In genomic region chr2:91953825-91954224, GRCm38 (mm10) we compare ENCODE assay signal across 9 mouse cellular contexts. TPM values are rescaled to one million over a fixed set of nuclear protein-coding genes. Genes with fewer than 3 reads are reported as not detected.
A peak's percentile ranks its signal among the peaks of the same experiment; 100 is the strongest.
DNase-seq lines count a peak whose midpoint lies in the region; ATAC-seq and TF ChIP-seq lines count a peak whose summit lies in the region.
"Had no signal": no experiment of that assay in that cellular context is flagged by ENCODE, and none has a peak within 500 bp of the region (broad histone marks: within the 10 kb centered on the region; RNA-seq: fewer than 3 reads in every experiment).

No protein-coding gene starts in this region.

- DNase-seq in hindbrain, embryonic 11.5 days (ENCODE audit: low spot score): no peak
- DNase-seq in embryonic facial prominence, embryonic 11.5 days (ENCODE audit: low spot score): peak; percentile 45
- DNase-seq in hindbrain, postnatal 0 days (ENCODE audit: low spot score): no peak
- DNase-seq in frontal cortex, adult 2 months (ENCODE audit: extremely low spot score in 1 of 2, low spot score in 1 of 2): no peak
- DNase-seq in thymus, postnatal 0 days (ENCODE audit: low spot score): no peak

- ATAC-seq in hindbrain, embryonic 13.5 days (ENCODE audit: low FRiP score): no peak
- no peak for ATAC-seq in hindbrain, embryonic 11.5 days (ENCODE audit: low FRiP score)
- no peak for ATAC-seq in embryonic facial prominence, embryonic 11.5 days (replicated peaks; ENCODE audit: insufficient number of reproducible peaks, low FRiP score, low TSS enrichment, low read depth)
- ATAC-seq in hindbrain, postnatal 0 days: peak; percentile 18; the same call in 1 of the 2 replicates
- ATAC-seq in liver, embryonic 16.5 days (ENCODE audit: low read depth): no peak; the same call in 1 of the 2 replicates
- no peak for ATAC-seq in activated CD4-positive, CD25-positive, alpha-beta regulatory T cell, adult 4 months

- no peaks in the 10 kb centered on the region for H3K27me3 ChIP-seq in hindbrain, embryonic 13.5 days
- H3K27me3 ChIP-seq in hindbrain, embryonic 11.5 days (ENCODE audit: control insufficient read depth, insufficient read depth, low read length): no peaks in the 10 kb centered on the region
- no peaks in the 10 kb centered on the region for H3K27me3 ChIP-seq in embryonic facial prominence, embryonic 11.5 days (ENCODE audit: control insufficient read depth, insufficient read depth, low read length)
- no peaks in the 10 kb centered on the region for H3K27me3 ChIP-seq in hindbrain, postnatal 0 days (ENCODE audit: insufficient read depth, low read length)
- H3K27me3 ChIP-seq in liver, embryonic 16.5 days (ENCODE audit: control insufficient read depth, insufficient read depth, low read depth, low read length): no peaks in the 10 kb centered on the region

- no peak for TF ChIP-seq CTCF in hindbrain, postnatal 0 days (IDR thresholded peaks at IDR 0.05; ENCODE audit: low read depth)

- H3K9me3 ChIP-seq in hindbrain, embryonic 13.5 days: no peaks in the 10 kb centered on the region
- no peaks in the 10 kb centered on the region for H3K9me3 ChIP-seq in hindbrain, embryonic 11.5 days (ENCODE audit: control insufficient read depth, low read length)
- H3K9me3 ChIP-seq in embryonic facial prominence, embryonic 11.5 days (replicated peaks; ENCODE audit: control insufficient read depth, low read length): no peaks in the 10 kb centered on the region
- no peaks in the 10 kb centered on the region for H3K9me3 ChIP-seq in hindbrain, postnatal 0 days (ENCODE audit: low read length)
- H3K9me3 ChIP-seq in liver, embryonic 16.5 days (replicated peaks; ENCODE audit: control insufficient read depth, low read length): no peaks in the 10 kb centered on the region

- no peaks in the 10 kb centered on the region for H3K36me3 ChIP-seq in hindbrain, embryonic 13.5 days
- no peaks in the 10 kb centered on the region for H3K36me3 ChIP-seq in hindbrain, embryonic 11.5 days (ENCODE audit: control insufficient read depth, insufficient read depth, low read length)
- H3K36me3 ChIP-seq in embryonic facial prominence, embryonic 11.5 days (replicated peaks; ENCODE audit: control insufficient read depth, insufficient read depth, low read depth, low read length): no peaks in the 10 kb centered on the region
- H3K36me3 ChIP-seq in hindbrain, postnatal 0 days (ENCODE audit: insufficient read depth, low read length): no peaks in the 10 kb centered on the region
- no peaks in the 10 kb centered on the region for H3K36me3 ChIP-seq in liver, embryonic 16.5 days (ENCODE audit: control insufficient read depth, insufficient read depth)

- WGBS in hindbrain, embryonic 13.5 days: 27% methylated on average over 5 of the region's 5 CpGs
- 24% methylated on average over 5 of the region's 5 CpGs for WGBS in hindbrain, embryonic 11.5 days
- 17% methylated on average over 5 of the region's 5 CpGs for WGBS in embryonic facial prominence, embryonic 11.5 days
- 21% methylated on average over 5 of the region's 5 CpGs for WGBS in hindbrain, postnatal 0 days
- 33% methylated on average over 5 of the region's 5 CpGs for WGBS in liver, embryonic 16.5 days (ENCODE audit: insufficient replicate concordance)

- peak overlapping the region; percentile 52 for H3K27ac ChIP-seq in hindbrain, embryonic 13.5 days
- no peak overlapping the region for H3K27ac ChIP-seq in hindbrain, embryonic 11.5 days (ENCODE audit: low read depth, low read length)
- H3K27ac ChIP-seq in embryonic facial prominence, embryonic 11.5 days (replicated peaks; ENCODE audit: low read depth, low read length): peak overlapping the region; percentile 28; the same call in 1 of the 2 replicates
- no peak overlapping the region; the same call in 1 of the 2 replicates for H3K27ac ChIP-seq in hindbrain, postnatal 0 days
- peak overlapping the region; percentile 48; the same call in 1 of the 2 replicates for H3K27ac ChIP-seq in liver, embryonic 16.5 days (ENCODE audit: low read length)

- peaks cover 59% of the 10 kb centered on the region for H3K4me1 ChIP-seq in hindbrain, embryonic 13.5 days (replicated peaks)
- H3K4me1 ChIP-seq in hindbrain, embryonic 11.5 days (replicated peaks; ENCODE audit: control insufficient read depth, insufficient read depth, low read length): peaks cover 8% of the 10 kb centered on the region; the same call in 1 of the 2 replicates
- H3K4me1 ChIP-seq in embryonic facial prominence, embryonic 11.5 days (ENCODE audit: control insufficient read depth, insufficient read depth, low read length): peaks cover 4% of the 10 kb centered on the region; the same call in 1 of the 2 replicates
- H3K4me1 ChIP-seq in hindbrain, postnatal 0 days (ENCODE audit: insufficient read depth, low read length): peaks cover 27% of the 10 kb centered on the region
- H3K4me1 ChIP-seq in liver, embryonic 16.5 days (ENCODE audit: control insufficient read depth, low read depth, low read length): peaks cover 78% of the 10 kb centered on the region

- H3K9ac ChIP-seq in hindbrain, embryonic 13.5 days: no peak overlapping the region
- no peak overlapping the region for H3K9ac ChIP-seq in hindbrain, embryonic 11.5 days (ENCODE audit: low read depth, low read length)
- peak overlapping the region; percentile 13; the same call in 1 of the 2 replicates for H3K9ac ChIP-seq in embryonic facial prominence, embryonic 11.5 days (replicated peaks; ENCODE audit: low read length)
- H3K9ac ChIP-seq in hindbrain, postnatal 0 days (replicated peaks; ENCODE audit: low read length): no peak overlapping the region
- peak overlapping the region; percentile 26; the same call in 1 of the 2 replicates for H3K9ac ChIP-seq in liver, embryonic 16.5 days (ENCODE audit: low read depth, low read length)

- no peak overlapping the region for H3K4me2 ChIP-seq in hindbrain, embryonic 13.5 days
- no peak overlapping the region for H3K4me2 ChIP-seq in hindbrain, embryonic 11.5 days (replicated peaks; ENCODE audit: low read depth, low read length)
- H3K4me2 ChIP-seq in embryonic facial prominence, embryonic 11.5 days (ENCODE audit: low read depth, low read length): no peak overlapping the region
- H3K4me2 ChIP-seq in hindbrain, postnatal 0 days (ENCODE audit: low read depth, low read length): no peak overlapping the region
- no peak overlapping the region for H3K4me2 ChIP-seq in liver, embryonic 16.5 days (ENCODE audit: low read depth, low read length)

- H3K4me3 ChIP-seq in hindbrain, embryonic 13.5 days: no peak overlapping the region
- no peak overlapping the region for H3K4me3 ChIP-seq in hindbrain, embryonic 11.5 days (ENCODE audit: low read depth, low read length)
- H3K4me3 ChIP-seq in embryonic facial prominence, embryonic 11.5 days (ENCODE audit: low read depth, low read length): no peak overlapping the region
- no peak overlapping the region for H3K4me3 ChIP-seq in hindbrain, postnatal 0 days (ENCODE audit: low read length)
- H3K4me3 ChIP-seq in liver, embryonic 16.5 days (ENCODE audit: low read depth, low read length): no peak overlapping the region

RNA-seq across cellular contexts. Expression of gene Gm9821, which starts 8.3 kb away (rescaled TPM):
- polyA plus RNA-seq in hindbrain, embryonic 13.5 days (2015; fragmentation: Nextera tagmentation; extraction: Ambion mirVana): 0.13 and 0.25 TPM in 2 replicates
- polyA plus RNA-seq in hindbrain, embryonic 11.5 days (2014; fragmentation: Nextera tagmentation; extraction: Ambion mirVana): 0.27 and 0.37 TPM in 2 replicates
- 0.28 TPM in 1 of 2 replicates, not detected in the other for polyA plus RNA-seq in embryonic facial prominence, embryonic 11.5 days (2014; fragmentation: Nextera tagmentation; extraction: Ambion mirVana)
- not detected in 2 replicates for total RNA-seq in hindbrain, postnatal 0 days (2014; rRNA removed)
- 0.08 TPM in 1 of 2 replicates, not detected in the other for polyA plus RNA-seq in hindbrain, postnatal 0 days (2015; fragmentation: Nextera tagmentation; extraction: Ambion mirVana)
- 0.68 and 1.0 TPM in 2 replicates for polyA plus RNA-seq in liver, embryonic 16.5 days (2015; fragmentation: Nextera tagmentation; extraction: Ambion mirVana)
- polyA plus RNA-seq in activated CD4-positive, CD25-positive, alpha-beta regulatory T cell, adult 4 months (2017; shearing (Covaris generic)): 1 to 10 TPM; 1.6 to 2.4 TPM
- 0.04 and 0.12 TPM in 2 replicates for polyA plus RNA-seq in frontal cortex, adult 2 months (2012; rRNA removed)
- polyA plus RNA-seq in thymus, postnatal 0 days (2015; fragmentation: Nextera tagmentation; extraction: Ambion mirVana): 2.5 and 3.4 TPM in 2 replicates
- total RNA-seq: gastrocnemius, postnatal 36 days had no signal

RNA-seq across cellular contexts. Expression of gene Mdk, which starts 21.7 kb away (rescaled TPM):
- polyA plus RNA-seq in hindbrain, embryonic 13.5 days (2015; fragmentation: Nextera tagmentation; extraction: Ambion mirVana): 313 and 316 TPM in 2 replicates
- 960 and 984 TPM in 2 replicates for polyA plus RNA-seq in hindbrain, embryonic 11.5 days (2014; fragmentation: Nextera tagmentation; extraction: Ambion mirVana)
- polyA plus RNA-seq in embryonic facial prominence, embryonic 11.5 days (2014; fragmentation: Nextera tagmentation; extraction: Ambion mirVana): 1,845 and 1,892 TPM in 2 replicates
- 54.9 and 78.4 TPM in 2 replicates for total RNA-seq in hindbrain, postnatal 0 days (2014; rRNA removed)
- 167 and 171 TPM in 2 replicates for polyA plus RNA-seq in hindbrain, postnatal 0 days (2015; fragmentation: Nextera tagmentation; extraction: Ambion mirVana)
- polyA plus RNA-seq in liver, embryonic 16.5 days (2015; fragmentation: Nextera tagmentation; extraction: Ambion mirVana): 12.6 and 15.2 TPM in 2 replicates
- 1 to 10 TPM; 1.2 to 2.0 TPM for polyA plus RNA-seq in activated CD4-positive, CD25-positive, alpha-beta regulatory T cell, adult 4 months (2017; shearing (Covaris generic))
- 53.6 and 61.5 TPM in 2 replicates for polyA plus RNA-seq in frontal cortex, adult 2 months (2012; rRNA removed)
- 118 and 153 TPM in 2 replicates for polyA plus RNA-seq in thymus, postnatal 0 days (2015; fragmentation: Nextera tagmentation; extraction: Ambion mirVana)

RNA-seq across cellular contexts. Expression of gene Dgkz, which starts 21.8 kb away (rescaled TPM):
- polyA plus RNA-seq in hindbrain, embryonic 13.5 days (2015; fragmentation: Nextera tagmentation; extraction: Ambion mirVana): 25.0 and 26.0 TPM in 2 replicates
- 24.1 and 28.9 TPM in 2 replicates for polyA plus RNA-seq in hindbrain, embryonic 11.5 days (2014; fragmentation: Nextera tagmentation; extraction: Ambion mirVana)
- 28.6 and 30.1 TPM in 2 replicates for polyA plus RNA-seq in embryonic facial prominence, embryonic 11.5 days (2014; fragmentation: Nextera tagmentation; extraction: Ambion mirVana)
- total RNA-seq in hindbrain, postnatal 0 days (2014; rRNA removed): 150 and 163 TPM in 2 replicates
- polyA plus RNA-seq in hindbrain, postnatal 0 days (2015; fragmentation: Nextera tagmentation; extraction: Ambion mirVana): 40.7 and 41.2 TPM in 2 replicates
- 20.2 and 24.1 TPM in 2 replicates for polyA plus RNA-seq in liver, embryonic 16.5 days (2015; fragmentation: Nextera tagmentation; extraction: Ambion mirVana)
- 100 to 1,000 TPM in 1 of 2 experiments, 10 to 100 TPM in 1; 98.3 to 132 TPM for polyA plus RNA-seq in activated CD4-positive, CD25-positive, alpha-beta regulatory T cell, adult 4 months (2017; shearing (Covaris generic))
- polyA plus RNA-seq in frontal cortex, adult 2 months (2012; rRNA removed): 590 and 632 TPM in 2 replicates
- polyA plus RNA-seq in thymus, postnatal 0 days (2015; fragmentation: Nextera tagmentation; extraction: Ambion mirVana): 70.9 and 81.0 TPM in 2 replicates

RNA-seq across cellular contexts. Expression of gene Chrm4, which starts 26.8 kb away (rescaled TPM):
- 1.0 and 1.1 TPM in 2 replicates for polyA plus RNA-seq in hindbrain, embryonic 13.5 days (2015; fragmentation: Nextera tagmentation; extraction: Ambion mirVana)
- 0.20 and 0.42 TPM in 2 replicates for polyA plus RNA-seq in hindbrain, embryonic 11.5 days (2014; fragmentation: Nextera tagmentation; extraction: Ambion mirVana)
- polyA plus RNA-seq in embryonic facial prominence, embryonic 11.5 days (2014; fragmentation: Nextera tagmentation; extraction: Ambion mirVana): 0.20 and 0.34 TPM in 2 replicates
- total RNA-seq in hindbrain, postnatal 0 days (2014; rRNA removed): 3.3 and 4.4 TPM in 2 replicates
- polyA plus RNA-seq in hindbrain, postnatal 0 days (2015; fragmentation: Nextera tagmentation; extraction: Ambion mirVana): 0.75 and 0.93 TPM in 2 replicates
- polyA plus RNA-seq in liver, embryonic 16.5 days (2015; fragmentation: Nextera tagmentation; extraction: Ambion mirVana): 0.06 TPM in 1 of 2 replicates, not detected in the other
- polyA plus RNA-seq in activated CD4-positive, CD25-positive, alpha-beta regulatory T cell, adult 4 months (2017; shearing (Covaris generic)): 1 to 10 TPM in 1 of 2 experiments, under 1 TPM in 1; 0.54 to 1.2 TPM
- polyA plus RNA-seq in frontal cortex, adult 2 months (2012; rRNA removed): 36.1 and 39.2 TPM in 2 replicates
- polyA plus RNA-seq in thymus, postnatal 0 days (2015; fragmentation: Nextera tagmentation; extraction: Ambion mirVana): 0.09 and 0.12 TPM in 2 replicates
- total RNA-seq: gastrocnemius, postnatal 36 days had no signal

Comparison
In these comparisons a context has a peak if more than half of its experiments do, and no peak if none do; other contexts are left out.
1. H3K27ac ChIP-seq: peak in hindbrain, embryonic 13.5 days (single experiment), embryonic facial prominence, embryonic 11.5 days (single experiment) and liver, embryonic 16.5 days (single experiment); none in hindbrain, embryonic 11.5 days (single experiment) and hindbrain, postnatal 0 days (single experiment).
2. H3K9ac ChIP-seq: peak in embryonic facial prominence, embryonic 11.5 days (single experiment) and liver, embryonic 16.5 days (single experiment); none in hindbrain, embryonic 13.5 days (single experiment), hindbrain, embryonic 11.5 days (single experiment) and hindbrain, postnatal 0 days (single experiment).